Mouse (Mus musculus): ENCODE data around the gene Zcchc8. TPM values are rescaled to one million over a fixed set of nuclear protein-coding genes. Genes with fewer than 3 reads are reported as not detected.

The Zcchc8 gene
- polyA plus RNA-seq, 1 experiment, result 114 TPM

- no peaks in the 10 kb centered on the region for H3K4me1 ChIP-seq (ENCODE audit: control insufficient read depth, insufficient read depth, low read length)
- peaks cover 18% of the 10 kb centered on the region for H3K36me3 ChIP-seq (ENCODE audit: control insufficient read depth, insufficient read depth, low read length, poor library complexity, severe bottlenecking)
- TF ChIP-seq POLR2A (IDR thresholded peaks at IDR 0.05; ENCODE audit: insufficient read depth, low read length) (no peak), CTCF (IDR thresholded peaks at IDR 0.05; ENCODE audit: low read depth, low read length) (no peak)
- no peaks in the 10 kb centered on the region for H3K9me3 ChIP-seq (replicated peaks; ENCODE audit: control insufficient read depth, insufficient read depth, low read length, poor library complexity, severe bottlenecking)
- H3K27me3 ChIP-seq (ENCODE audit: control insufficient read depth, insufficient read depth, low read length, poor library complexity, severe bottlenecking), result no peaks in the 10 kb centered on the region
- no peak overlapping the region for H3K9ac ChIP-seq (ENCODE audit: low read depth, poor library complexity, severe bottlenecking)
- H3K27ac ChIP-seq (ENCODE audit: insufficient read depth, low read length), result no peak overlapping the region
- H3K4me3 ChIP-seq (ENCODE audit: low read depth, low read length), result no peak overlapping the region
Measured at GRCm38 (mm10) chr5:123696244-123696643, 24.7 kb downstream of the Zcchc8 start.

DNA sequence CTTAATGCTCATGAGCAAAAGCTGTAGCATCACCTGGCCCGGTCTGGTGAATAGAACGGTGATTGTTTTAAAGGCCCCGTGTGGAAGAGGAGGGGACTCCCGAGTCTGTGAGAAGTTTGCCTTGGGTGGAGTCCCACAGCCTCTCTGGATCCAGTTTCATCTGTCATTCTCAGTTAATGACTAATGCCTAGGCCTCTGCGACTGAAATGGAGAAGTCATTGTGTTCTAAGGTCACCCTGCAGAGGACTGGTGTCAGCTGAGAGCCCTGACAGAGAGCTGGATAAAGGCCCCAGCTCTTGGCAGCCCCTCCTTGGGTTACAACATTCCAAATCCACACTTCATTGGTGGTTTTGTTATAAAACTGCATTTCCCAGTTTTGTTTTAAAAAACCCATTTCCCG is 26.4 kb downstream of the Zcchc8 start:
- no peaks in the 10 kb centered on the region for H3K9me3 ChIP-seq (replicated peaks; ENCODE audit: control insufficient read depth, insufficient read depth, low read length, poor library complexity, severe bottlenecking)
- no peak overlapping the region for H3K27ac ChIP-seq (ENCODE audit: insufficient read depth, low read length)
- H3K4me3 ChIP-seq (ENCODE audit: low read depth, low read length), result no peak overlapping the region
- peaks cover 4% of the 10 kb centered on the region for H3K36me3 ChIP-seq (ENCODE audit: control insufficient read depth, insufficient read depth, low read length, poor library complexity, severe bottlenecking)
- H3K9ac ChIP-seq (ENCODE audit: low read depth, poor library complexity, severe bottlenecking), result no peak overlapping the region
- no peaks in the 10 kb centered on the region for H3K4me1 ChIP-seq (ENCODE audit: control insufficient read depth, insufficient read depth, low read length)
- no peaks in the 10 kb centered on the region for H3K27me3 ChIP-seq (ENCODE audit: control insufficient read depth, insufficient read depth, low read length, poor library complexity, severe bottlenecking)
- no peak for TF ChIP-seq EP300 (IDR thresholded peaks at IDR 0.05; ENCODE audit: insufficient read depth, low read depth, low read length)
- TF ChIP-seq CTCF (IDR thresholded peaks at IDR 0.05; ENCODE audit: low read depth, low read length), result no peak
- no peak for TF ChIP-seq POLR2A (IDR thresholded peaks at IDR 0.05; ENCODE audit: insufficient read depth, low read length)

- H3K9me3 ChIP-seq (replicated peaks; ENCODE audit: control insufficient read depth, insufficient read depth, low read length, poor library complexity, severe bottlenecking), result no peaks in the 10 kb centered on the region
- H3K27me3 ChIP-seq (ENCODE audit: control insufficient read depth, insufficient read depth, low read length, poor library complexity, severe bottlenecking), result no peaks in the 10 kb centered on the region; the same call in 1 of the 2 replicates
- H3K4me1 ChIP-seq (ENCODE audit: control insufficient read depth, insufficient read depth, low read length), result no peaks in the 10 kb centered on the region
- no peaks in the 10 kb centered on the region for H3K36me3 ChIP-seq (ENCODE audit: control insufficient read depth, insufficient read depth, low read length, poor library complexity, severe bottlenecking)
- no peak within 1 kb of the TSS for H3K27ac ChIP-seq (ENCODE audit: insufficient read depth, low read length)
- H3K9ac ChIP-seq (ENCODE audit: low read depth, poor library complexity, severe bottlenecking), result peak within 1 kb of the TSS; percentile 98
- H3K4me3 ChIP-seq (ENCODE audit: low read depth, low read length), result peak within 1 kb of the TSS; percentile 83
- no peak for TF ChIP-seq POLR2A (IDR thresholded peaks at IDR 0.05; ENCODE audit: insufficient read depth, low read length)
- TF ChIP-seq EP300 (IDR thresholded peaks at IDR 0.05; ENCODE audit: insufficient read depth, low read depth, low read length), result no peak
- TF ChIP-seq CTCF (IDR thresholded peaks at IDR 0.05; ENCODE audit: low read depth, low read length), result no peak
Measured at GRCm38 (mm10) chr5:123684221-123685144, 36.4 kb downstream of the Zcchc8 start, which contains the start of gene Clip1. TSS of gene Clip1 (minus strand) at chr5:123684618.

DNA sequence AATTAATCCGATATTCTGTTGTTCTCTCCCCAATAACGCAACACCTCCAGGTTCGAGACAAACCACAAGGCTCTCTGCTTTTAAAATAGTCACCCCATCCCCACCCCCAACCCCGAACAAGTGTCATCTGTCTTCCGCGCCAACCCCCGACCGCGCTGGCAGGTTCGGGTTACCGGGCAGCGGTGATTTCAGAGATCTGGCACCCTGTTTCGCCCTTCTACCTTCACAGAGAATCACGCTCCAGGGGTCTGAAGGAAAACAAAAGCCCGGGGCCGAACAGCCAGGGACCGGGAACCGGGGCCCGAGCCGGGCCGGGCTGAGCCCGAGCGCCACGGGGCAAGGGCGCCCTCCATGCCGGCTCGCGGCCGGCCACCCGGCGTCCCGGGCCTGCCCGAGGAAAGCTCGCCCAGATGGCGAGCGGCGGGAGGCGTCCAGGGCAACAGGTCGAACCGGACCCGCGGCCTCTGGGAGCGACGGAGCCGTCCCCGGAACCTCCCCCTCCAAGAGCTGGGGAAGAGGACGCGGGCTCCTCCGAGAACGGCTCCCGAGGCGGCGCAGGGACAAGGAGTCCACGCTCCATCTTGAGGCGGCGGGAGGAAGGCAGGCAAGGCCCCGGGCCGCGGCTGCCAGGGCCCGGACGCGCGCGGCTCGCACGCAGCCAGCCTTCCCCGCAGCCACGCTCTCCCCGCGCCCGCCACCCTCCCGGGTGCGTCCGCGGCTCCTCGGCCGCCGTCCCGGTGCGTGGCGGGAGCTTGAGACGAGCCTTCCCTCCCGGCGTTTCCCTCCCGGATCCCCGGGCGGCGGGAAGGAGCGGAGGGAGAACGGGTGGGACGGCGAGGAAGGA is 37.3 kb downstream of the Zcchc8 start:
- H3K9me3 ChIP-seq (replicated peaks; ENCODE audit: control insufficient read depth, insufficient read depth, low read length, poor library complexity, severe bottlenecking), result no peaks in the 10 kb centered on the region
- no peaks in the 10 kb centered on the region for H3K4me1 ChIP-seq (ENCODE audit: control insufficient read depth, insufficient read depth, low read length)
- H3K27me3 ChIP-seq (ENCODE audit: control insufficient read depth, insufficient read depth, low read length, poor library complexity, severe bottlenecking), result no peaks in the 10 kb centered on the region; the same call in 1 of the 2 replicates
- peak overlapping the region; percentile 83 for H3K4me3 ChIP-seq (ENCODE audit: low read depth, low read length)
- H3K27ac ChIP-seq (ENCODE audit: insufficient read depth, low read length), result no peak overlapping the region
- H3K36me3 ChIP-seq (ENCODE audit: control insufficient read depth, insufficient read depth, low read length, poor library complexity, severe bottlenecking), result no peaks in the 10 kb centered on the region
- no peak for TF ChIP-seq POLR2A (IDR thresholded peaks at IDR 0.05; ENCODE audit: insufficient read depth, low read length)
- TF ChIP-seq EP300 (IDR thresholded peaks at IDR 0.05; ENCODE audit: insufficient read depth, low read depth, low read length), result no peak
- no peak for TF ChIP-seq CTCF (IDR thresholded peaks at IDR 0.05; ENCODE audit: low read depth, low read length)
- peak overlapping the region; percentile 98 for H3K9ac ChIP-seq (ENCODE audit: low read depth, poor library complexity, severe bottlenecking)

- no peaks in the 10 kb centered on the region for H3K4me1 ChIP-seq (ENCODE audit: control insufficient read depth, insufficient read depth, low read length)
- TF ChIP-seq CTCF (IDR thresholded peaks at IDR 0.05; ENCODE audit: low read depth, low read length), result no peak
- no peak for TF ChIP-seq EP300 (IDR thresholded peaks at IDR 0.05; ENCODE audit: insufficient read depth, low read depth, low read length)
- TF ChIP-seq POLR2A (IDR thresholded peaks at IDR 0.05; ENCODE audit: insufficient read depth, low read length), result no peak
- peak overlapping the region; percentile 98 for H3K9ac ChIP-seq (ENCODE audit: low read depth, poor library complexity, severe bottlenecking)
- H3K27me3 ChIP-seq (ENCODE audit: control insufficient read depth, insufficient read depth, low read length, poor library complexity, severe bottlenecking), result no peaks in the 10 kb centered on the region; the same call in 1 of the 2 replicates
- no peaks in the 10 kb centered on the region for H3K9me3 ChIP-seq (replicated peaks; ENCODE audit: control insufficient read depth, insufficient read depth, low read length, poor library complexity, severe bottlenecking)
- H3K36me3 ChIP-seq (ENCODE audit: control insufficient read depth, insufficient read depth, low read length, poor library complexity, severe bottlenecking), result no peaks in the 10 kb centered on the region
- no peak overlapping the region for H3K27ac ChIP-seq (ENCODE audit: insufficient read depth, low read length)
- H3K4me3 ChIP-seq (ENCODE audit: low read depth, low read length), result no peak overlapping the region
Measured at GRCm38 (mm10) chr5:123683043-123683376, 37.9 kb downstream of the Zcchc8 start.

Measured in ES-Bruce4 (cell line).